Mouse (Mus musculus) midbrain, embryonic 16.5 days (tissue): ENCODE measurements at regions not wholly inside any gene's neighbourhood (a gene's known extent, or its start where the extent isn't known, plus 50 kb on each side); places are given as distances from the start of the nearest gene placed in this dataset.

ENCODE experiments used
- ATAC-seq: fragments of 200-750 bp; cut with Nextera tagmentation; 2 replicates; pipeline ENCODE4 v1.8.0; 2017; ENCODE audit warnings: moderate TSS enrichment
- H3K27ac ChIP-seq: fragments of 300-500 bp; sonication (generic); 2 replicates; pipeline ENCODE4 v1.5.1; 2014; ENCODE audit warnings: mild to moderate bottlenecking, low read length, mixed read lengths
- H3K27me3 ChIP-seq: fragments of 300-500 bp; sonication (generic); 2 replicates; pipeline ENCODE4 v1.6.1; 2014; ENCODE audit warnings: low read depth, low read length, mixed read lengths; ENCODE audit not compliant: control insufficient read depth, insufficient read depth
- H3K36me3 ChIP-seq: fragments of 300-500 bp; sonication (generic); 2 replicates; pipeline ENCODE4 v1.6.1; 2014; ENCODE audit warnings: mild to moderate bottlenecking, low read length, moderate library complexity, mixed read lengths; ENCODE audit not compliant: control insufficient read depth, insufficient read depth
- H3K4me1 ChIP-seq: fragments of 300-500 bp; sonication (generic); 2 replicates; pipeline ENCODE4 v1.6.1; 2014; ENCODE audit warnings: mild to moderate bottlenecking, low read length, mixed read lengths; ENCODE audit not compliant: control insufficient read depth, insufficient read depth
- H3K4me2 ChIP-seq: fragments of 300-500 bp; sonication (generic); 2 replicates; pipeline ENCODE4 v1.6.1; 2014; ENCODE audit warnings: mild to moderate bottlenecking, low read length, mixed read lengths
- H3K4me3 ChIP-seq: fragments of 300-500 bp; sonication (generic); 2 replicates; pipeline ENCODE4 v1.5.1; 2014; ENCODE audit warnings: low read depth, mild to moderate bottlenecking, low read length, moderate library complexity, mixed read lengths
- H3K9ac ChIP-seq: fragments of 300-500 bp; sonication (generic); 2 replicates; pipeline ENCODE4 v1.6.1; 2014; ENCODE audit warnings: low read depth, low read length, mixed read lengths
- H3K9me3 ChIP-seq: fragments of 300-500 bp; sonication (generic); replicated peaks from 2 replicates; pipeline ENCODE4 v1.6.1; 2014; ENCODE audit warnings: mild to moderate bottlenecking, low read length, mixed read lengths; ENCODE audit not compliant: control insufficient read depth, poor library complexity, severe bottlenecking
- WGBS: fragments of 180-500 bp; shearing (Covaris S2); extraction: QIAGEN DNeasy Blood & Tissue Kit; methylation state at CpG from one replicate; pipeline ENCODE4 v1.1.7; 2014; 5-methylcytosine and 5-hydroxymethylcytosine counted together

- peak; percentile 14; the same call in 1 of the 2 replicates for ATAC-seq
- Histone ChIP-seq H3K9me3 (no peaks in the 10 kb centered on the region; the same call in 1 of the 2 replicates), H3K4me1 (0 out of 2 replicates have a peak, but pooled peaks cover 4% of the 10 kb centered on the region), H3K27ac (no peak overlapping the region), H3K9ac (no peak overlapping the region), H3K27me3 (no peaks in the 10 kb centered on the region), H3K36me3 (no peaks in the 10 kb centered on the region), H3K4me3 (no peak overlapping the region), H3K4me2 (no peak overlapping the region)
- 37% methylated on average over 5 of the region's 5 CpGs for WGBS
Measured at GRCm38 (mm10) chr8:31314692-31315358, 2113.7 kb upstream of the 5930422O12Rik start.

- 0 out of 2 replicates have a peak overlapping the region, but pooled peaks have one; percentile 19 for H3K4me2 ChIP-seq
- H3K4me1 ChIP-seq = 0 out of 2 replicates have a peak, but pooled peaks cover 4% of the 10 kb centered on the region
- H3K27me3 ChIP-seq = no peaks in the 10 kb centered on the region
- no peak overlapping the region for H3K9ac ChIP-seq
- no peak overlapping the region for H3K27ac ChIP-seq
- H3K4me3 ChIP-seq = no peak overlapping the region
- ATAC-seq = peak; percentile 72; the same call in 1 of the 2 replicates
- 28% methylated on average over 8 of the region's 8 CpGs for WGBS
- H3K36me3 ChIP-seq = no peaks in the 10 kb centered on the region
- H3K9me3 ChIP-seq = no peaks in the 10 kb centered on the region; the same call in 1 of the 2 replicates
Measured at GRCm38 (mm10) chr8:31315359-31315705, 2113.2 kb upstream of the 5930422O12Rik start.

GRCm38 (mm10) chr8:31333545-31334297 lies 2094.8 kb upstream of the 5930422O12Rik start:
- no peak overlapping the region for H3K4me3 ChIP-seq
- H3K36me3 ChIP-seq = no peaks in the 10 kb centered on the region
- H3K27me3 ChIP-seq = no peaks in the 10 kb centered on the region
- H3K9ac ChIP-seq = no peak overlapping the region
- 93% methylated on average over 7 of the region's 7 CpGs for WGBS
- no peak for ATAC-seq
- H3K9me3 ChIP-seq = no peaks in the 10 kb centered on the region
- no peak overlapping the region for H3K27ac ChIP-seq
- no peak overlapping the region for H3K4me2 ChIP-seq
- no peaks in the 10 kb centered on the region for H3K4me1 ChIP-seq

GRCm38 (mm10) chr8:31348504-31348903 lies 2080.0 kb upstream of the 5930422O12Rik start:
- Histone ChIP-seq H3K27ac (no peak overlapping the region), H3K9ac (no peak overlapping the region), H3K4me2 (no peak overlapping the region), H3K9me3 (no peaks in the 10 kb centered on the region), H3K27me3 (no peaks in the 10 kb centered on the region), H3K36me3 (no peaks in the 10 kb centered on the region), H3K4me3 (no peak overlapping the region), H3K4me1 (no peaks in the 10 kb centered on the region)
- WGBS = 79% methylated on average over 4 of the region's 4 CpGs
- no peak for ATAC-seq

- WGBS = 11% methylated on average over 5 of the region's 5 CpGs
- H3K36me3 ChIP-seq = no peaks in the 10 kb centered on the region
Measured at GRCm38 (mm10) chr8:31369636-31370035, 2058.9 kb upstream of the 5930422O12Rik start.

GRCm38 (mm10) chr8:31370137-31371010 lies 2058.1 kb upstream of the 5930422O12Rik start:
- H3K4me1 ChIP-seq = 0 out of 2 replicates have a peak, but pooled peaks cover 3% of the 10 kb centered on the region
- 40% methylated on average over 3 of the region's 3 CpGs for WGBS
- H3K27ac ChIP-seq = no peak overlapping the region
- ATAC-seq = peak; percentile 39; the same call in 1 of the 2 replicates
- no peaks in the 10 kb centered on the region for H3K9me3 ChIP-seq
- no peak overlapping the region for H3K9ac ChIP-seq
- H3K27me3 ChIP-seq = no peaks in the 10 kb centered on the region
- no peaks in the 10 kb centered on the region for H3K36me3 ChIP-seq
- no peak overlapping the region for H3K4me2 ChIP-seq
- H3K4me3 ChIP-seq = no peak overlapping the region

More at GRCm38 (mm10) chr8:31369636-31370035, 2058.9 kb upstream of the 5930422O12Rik start:
- no peaks in the 10 kb centered on the region for H3K9me3 ChIP-seq
- no peak overlapping the region for H3K4me3 ChIP-seq
- no peak for ATAC-seq
- H3K4me1 ChIP-seq = 0 out of 2 replicates have a peak, but pooled peaks cover 3% of the 10 kb centered on the region
- H3K4me2 ChIP-seq = no peak overlapping the region
- H3K27me3 ChIP-seq = no peaks in the 10 kb centered on the region
- no peak overlapping the region for H3K9ac ChIP-seq
- no peak overlapping the region for H3K27ac ChIP-seq

- Histone ChIP-seq H3K4me1 (0 out of 2 replicates have a peak, but pooled peaks cover 3% of the 10 kb centered on the region), H3K27me3 (no peaks in the 10 kb centered on the region), H3K9me3 (no peaks in the 10 kb centered on the region), H3K4me3 (no peak overlapping the region), H3K4me2 (no peak overlapping the region), H3K36me3 (no peaks in the 10 kb centered on the region), H3K9ac (no peak overlapping the region), H3K27ac (no peak overlapping the region)
- 39% methylated on average over 5 of the region's 5 CpGs for WGBS
- peak; percentile 32; the same call in 1 of the 2 replicates for ATAC-seq
Measured at GRCm38 (mm10) chr8:31371656-31372055, 2056.9 kb upstream of the 5930422O12Rik start.

- Histone ChIP-seq H3K9me3 (no peaks in the 10 kb centered on the region), H3K27me3 (no peaks in the 10 kb centered on the region), H3K27ac (no peak overlapping the region), H3K4me1 (0 out of 2 replicates have a peak, but pooled peaks cover 3% of the 10 kb centered on the region), H3K4me3 (no peak overlapping the region), H3K36me3 (no peaks in the 10 kb centered on the region), H3K4me2 (no peak overlapping the region), H3K9ac (no peak overlapping the region)
- ATAC-seq = no peak
- 68% methylated on average over 2 of the region's 2 CpGs for WGBS
Measured at GRCm38 (mm10) chr8:31372397-31372796, 2056.1 kb upstream of the 5930422O12Rik start.
